Comparison of ENCODE assay signal across 11 mouse cellular contexts in the genomic region with DNA sequence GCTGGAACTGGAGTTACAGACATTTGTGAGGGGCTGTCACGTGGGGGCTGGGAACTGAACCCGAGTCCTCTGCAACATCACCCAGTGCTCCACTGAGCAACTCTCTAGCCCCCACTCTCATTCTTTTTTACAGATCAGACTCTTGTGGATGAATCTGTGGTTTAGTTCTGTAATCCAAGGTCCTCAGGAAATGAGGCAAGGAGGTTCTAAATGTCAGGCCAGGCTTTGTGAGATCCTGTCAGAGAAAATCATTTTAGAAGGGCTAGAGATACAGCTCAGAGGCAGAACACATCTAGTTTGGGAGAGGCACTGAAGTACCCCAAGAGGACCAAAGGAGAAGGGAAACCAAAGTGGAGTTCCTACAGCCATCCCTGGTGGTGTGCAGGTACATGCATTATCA.
"Had no signal": no experiment of that assay in that cellular context is flagged by ENCODE, and none has a peak within 500 bp of the region (broad histone marks: within the 10 kb centered on the region; RNA-seq: fewer than 3 reads in every experiment).

No protein-coding gene starts in this region.

- H3K9ac ChIP-seq: neural tube, embryonic 12.5 days had no signal

- H3K4me3 ChIP-seq: layer of hippocampus, adult 2 months; neural tube, embryonic 12.5 days had no signal

- H3K27me3 ChIP-seq: limb, embryonic 12.5 days; neural tube, embryonic 12.5 days had no signal

- H3K9me3 ChIP-seq: limb, embryonic 12.5 days; midbrain, embryonic 10.5 days; neural tube, embryonic 12.5 days had no signal

- DNase-seq: kidney, adult 9 months; kidney, postnatal 10 days; kidney, postnatal 4 days; lung, adult 18-20 months; midbrain, embryonic 14.5 days; thymus, adult 18-20 months; thymus, postnatal 25 days had no signal

- H3K27ac ChIP-seq: layer of hippocampus, adult 2 months; limb, embryonic 12.5 days; neural tube, embryonic 12.5 days had no signal
